Mouse (Mus musculus) liver, embryonic 14.5 days (tissue): Measurements from ENCODE around the gene Rcbtb2.

Experiments used
- CTCF ChIP-seq: IDR thresholded peaks from 2 replicates; pipeline ENCODE4 v1.5.1; 2016; ENCODE audit warnings: antibody characterized with exemption, low read depth, control low read depth
- EP300 ChIP-seq: IDR thresholded peaks from 2 replicates; pipeline ENCODE4 v1.6.1; 2016; ENCODE audit warnings: antibody characterized with exemption, low read depth

GRCm38 (mm10) chr14:73255426-73255970 is 132.7 kb downstream of the Rcbtb2 start:
- no peak for TF ChIP-seq CTCF
- TF ChIP-seq EP300, result no peak
